Mouse (Mus musculus): ENCODE data around the gene Klc4.

- no peak for TF ChIP-seq POLR2A (IDR thresholded peaks at IDR 0.05; ENCODE audit: low read depth, low read length)
- TF ChIP-seq CTCF (IDR thresholded peaks at IDR 0.05; ENCODE audit: borderline replicate concordance, insufficient read depth, low read length) = no peak
Measured at GRCm38 (mm10) chr17:46678911-46679310, 33.1 kb upstream of the Klc4 start.
